Mouse (Mus musculus): ENCODE data around the gene Bmpr2.

- TF ChIP-seq CTCF (IDR thresholded peaks at IDR 0.05; ENCODE audit: control insufficient read depth, insufficient read depth, low read length) (no peak), POLR2A (IDR thresholded peaks at IDR 0.05; ENCODE audit: borderline replicate concordance, control insufficient read depth, low read depth, low read length) (no peak)
Measured at GRCm38 (mm10) chr1:59826583-59826982, 63.4 kb downstream of the Bmpr2 start.
